Mouse (Mus musculus): ENCODE results near the gene Il12rb1. TPM values are rescaled to one million over a fixed set of nuclear protein-coding genes. Genes with fewer than 3 reads are reported as not detected.
"Not testable (repeated sequence)": the region's sequence is repeated elsewhere in the genome, so short reads cannot be mapped to it uniquely, and the experiment has no call there.

Il12rb1 gene
- total RNA-seq, 2 experiments from 2014 or later, result not detected

- no peak for DNase-seq
Observed at GRCm38 (mm10) chr8:70801156-70801555, 7.1 kb upstream of the Il12rb1 start.

DNA sequence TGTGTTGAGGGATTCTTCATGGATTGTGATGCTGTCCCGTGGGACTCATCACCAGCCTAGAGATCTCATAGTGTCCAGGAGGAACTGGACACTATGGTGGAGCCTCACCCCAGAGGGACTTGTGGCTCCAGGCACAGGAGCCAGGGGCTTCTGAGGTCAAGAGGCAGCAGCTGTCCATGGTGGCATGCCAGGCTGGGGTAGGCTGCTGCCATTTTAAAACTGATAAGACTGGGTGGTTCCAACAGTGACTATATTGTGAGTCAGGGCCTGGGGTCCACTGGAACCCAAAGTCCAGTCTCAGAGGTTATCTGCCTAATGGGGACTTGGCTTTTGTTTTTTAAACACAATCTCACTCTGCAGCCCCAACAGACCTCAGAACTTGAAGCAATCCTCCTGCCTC, 6.4 kb upstream of the Il12rb1 start:
- DNase-seq, result no peak

- no peak for DNase-seq
Observed at GRCm38 (mm10) chr8:70802786-70803510, 5.3 kb upstream of the Il12rb1 start.

GRCm38 (mm10) chr8:70803761-70804480, 4.3 kb upstream of the Il12rb1 start:
- peak; percentile 75 for DNase-seq

- peak; percentile 89 for DNase-seq
Observed at GRCm38 (mm10) chr8:70804481-70805206, 3.6 kb upstream of the Il12rb1 start, which contains the start of gene Mast3. TSS of gene Mast3 (minus strand) at chr8:70805054.

DNA sequence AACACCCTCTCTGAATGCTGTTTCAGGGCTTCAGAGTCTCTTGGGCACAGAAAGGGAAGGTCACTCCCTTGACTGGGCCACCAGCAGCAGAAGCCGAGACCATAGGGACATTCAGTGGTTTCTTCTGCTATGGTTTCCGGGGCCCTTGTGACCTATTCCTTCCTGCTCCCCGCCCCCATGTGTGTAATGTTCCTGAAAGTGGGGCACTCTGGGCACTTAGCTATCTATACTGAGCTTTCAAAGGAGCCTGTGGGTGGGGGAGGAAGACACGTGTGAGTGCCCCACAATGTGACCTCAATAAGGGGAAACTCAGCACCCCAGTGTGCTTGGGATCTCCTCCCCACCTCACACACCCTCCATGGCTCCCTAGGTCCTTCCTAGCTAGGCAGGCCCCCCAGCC, 1.7 kb upstream of the Il12rb1 start:
- DNase-seq, result no peak

- DNase-seq, result no peak
Observed at GRCm38 (mm10) chr8:70807304-70807703, 945 bp upstream of the Il12rb1 start.

DNA sequence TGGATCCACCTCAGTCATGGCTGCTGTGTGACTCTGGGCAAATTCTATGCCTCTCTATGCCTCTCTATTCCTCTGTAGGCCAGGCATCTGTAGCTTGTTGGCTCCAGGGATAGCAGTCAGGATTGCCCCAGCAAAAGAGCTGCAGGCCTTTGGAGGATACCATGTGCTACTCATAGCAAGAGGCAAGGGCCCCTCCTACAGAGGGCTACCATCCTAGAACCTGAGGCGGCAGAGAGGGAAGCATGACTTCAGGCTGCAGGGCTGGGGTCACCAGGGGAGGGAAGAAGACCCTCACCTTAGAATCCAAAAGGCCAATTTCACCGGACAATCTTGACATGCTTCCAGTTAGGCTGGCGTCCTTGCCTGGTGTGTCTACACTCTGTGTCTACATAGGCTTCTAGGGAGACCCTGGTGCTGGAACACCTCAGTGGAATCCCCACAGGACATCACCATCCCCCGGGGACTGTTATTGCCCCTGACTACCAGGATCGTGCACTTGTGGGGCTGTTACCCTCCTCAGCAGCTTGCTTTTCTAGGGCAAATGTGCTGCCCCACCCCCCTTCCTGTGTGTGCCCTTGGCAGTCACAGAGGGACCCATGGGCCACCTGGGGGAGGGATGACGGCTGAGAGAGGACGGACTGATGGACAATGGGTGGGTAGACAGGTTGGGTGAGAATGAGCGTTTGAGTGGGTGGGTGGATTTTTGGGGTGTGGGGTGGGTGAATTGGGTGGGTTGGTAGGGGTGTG, 879 bp downstream of the Il12rb1 start:
- no peak for DNase-seq

- no peak for DNase-seq
Observed at GRCm38 (mm10) chr8:70810962-70811680, 2.9 kb downstream of the Il12rb1 start.

- DNase-seq, result no peak
Observed at GRCm38 (mm10) chr8:70812055-70812454, 3.8 kb downstream of the Il12rb1 start.

- DNase-seq, result no peak
Observed at GRCm38 (mm10) chr8:70812885-70813284, 4.6 kb downstream of the Il12rb1 start.

GRCm38 (mm10) chr8:70816679-70817078, 8.4 kb downstream of the Il12rb1 start:
- no peak for DNase-seq

- DNase-seq, result peak; percentile 70
Observed at GRCm38 (mm10) chr8:70820101-70820935, 12.1 kb downstream of the Il12rb1 start.

- no peak for DNase-seq
Observed at GRCm38 (mm10) chr8:70821399-70821962, 13.2 kb downstream of the Il12rb1 start.

DNA sequence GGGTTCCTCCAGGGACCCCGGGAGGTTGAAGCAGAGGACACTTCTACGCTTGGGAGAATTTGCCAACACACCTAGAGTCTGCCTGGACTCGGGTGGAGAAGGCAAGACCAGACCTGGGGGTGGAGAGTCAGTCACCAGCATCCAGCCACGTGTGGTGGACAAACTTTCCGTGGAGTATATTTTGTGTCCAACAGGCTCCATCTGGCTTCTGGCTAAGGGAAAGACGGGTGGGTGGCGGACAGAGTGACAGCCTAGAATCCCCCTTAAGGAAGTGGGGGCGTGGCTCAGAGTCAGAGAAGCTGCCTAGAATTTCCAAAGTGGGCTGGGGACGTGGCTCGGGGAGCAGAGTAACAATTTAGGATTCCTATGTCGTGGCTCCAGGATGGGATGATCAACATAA, 13.7 kb downstream of the Il12rb1 start:
- DNase-seq, result no peak

- not testable (repeated sequence) for DNase-seq
Observed at GRCm38 (mm10) chr8:70822594-70822993, 14.3 kb downstream of the Il12rb1 start.

DNA sequence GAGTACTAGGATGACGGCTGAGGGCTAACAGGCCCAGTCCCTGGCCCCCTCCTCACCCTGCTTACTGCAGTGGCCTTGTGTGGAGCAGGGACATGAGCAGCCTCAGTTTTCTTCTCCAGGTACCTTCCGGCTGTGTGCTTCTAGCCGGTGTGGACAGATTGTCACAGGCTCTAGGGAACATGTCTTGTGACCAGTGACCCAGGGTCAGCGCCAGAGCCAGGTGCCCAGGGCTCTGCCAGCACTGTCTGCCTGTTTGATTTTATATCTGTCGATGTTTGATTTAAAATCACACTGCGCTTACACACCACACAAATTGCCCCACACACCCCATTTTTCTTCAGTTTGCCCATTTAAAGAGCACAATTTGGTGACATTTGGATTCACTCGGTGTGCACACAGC, 15.6 kb downstream of the Il12rb1 start:
- DNase-seq, result no peak

DNA sequence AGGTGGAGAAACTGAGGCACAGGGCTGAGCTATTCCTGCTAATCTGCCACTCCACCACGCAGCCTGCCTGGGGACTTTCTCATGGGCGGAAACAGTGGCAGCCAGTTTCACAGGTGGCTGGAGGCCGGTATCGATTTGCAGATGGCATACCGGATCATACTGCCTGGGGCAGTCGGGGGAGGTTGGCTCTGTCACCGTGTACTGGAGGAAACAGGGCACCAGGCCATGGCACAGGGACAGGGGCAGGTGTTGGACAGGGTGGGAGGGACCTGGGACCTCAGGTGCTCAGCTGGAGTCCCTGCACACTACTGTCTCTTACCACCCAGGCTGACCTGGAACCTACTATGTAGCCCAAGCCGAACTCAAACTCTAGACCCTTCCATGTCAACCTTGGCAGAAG, 17.6 kb downstream of the Il12rb1 start:
- peak; percentile 70 for DNase-seq

GRCm38 (mm10) chr8:70827010-70827409, 18.8 kb downstream of the Il12rb1 start:
- DNase-seq, result no peak

GRCm38 (mm10) chr8:70827796-70828195, 19.5 kb downstream of the Il12rb1 start:
- DNase-seq, result no peak
